Mouse (Mus musculus) olfactory bulb, adult 2 months (tissue): ENCODE results near the gene Nicn1.

Experiments
- CTCF ChIP-seq: fragments of 200-500 bp; IDR thresholded peaks from 2 replicates; pipeline ENCODE4 v1.5.1; 2012; ENCODE audit warnings: low read depth, mild to moderate bottlenecking, low read length, moderate library complexity; ENCODE audit not compliant: insufficient read depth
- POLR2A ChIP-seq: fragments of 200-500 bp; IDR thresholded peaks from 2 replicates; pipeline ENCODE4 v1.6.1; 2012; ENCODE audit warnings: mild to moderate bottlenecking, low read depth, low read length, moderate library complexity; ENCODE audit not compliant: insufficient read depth

DNA sequence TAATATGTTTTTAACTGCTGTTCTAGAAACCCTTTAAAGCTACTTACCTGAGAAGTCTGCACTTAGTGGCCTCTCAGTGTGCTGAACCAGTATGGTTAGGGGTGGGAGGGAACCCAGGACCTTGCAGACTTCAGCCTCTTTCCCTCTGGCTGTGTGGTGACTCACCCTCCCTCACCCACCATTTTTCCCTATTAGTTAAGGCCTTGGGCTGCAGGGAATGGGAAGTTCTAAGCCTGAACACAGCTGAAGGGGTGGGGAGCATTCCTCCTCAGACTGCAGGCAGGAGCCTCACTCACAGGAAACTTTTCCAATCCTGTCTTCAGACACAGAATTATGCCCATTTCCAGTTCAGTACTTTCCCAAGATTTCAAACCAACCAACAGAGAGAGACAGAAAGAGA lies 51.6 kb downstream of the Nicn1 start:
- no peak for TF ChIP-seq POLR2A
- no peak for TF ChIP-seq CTCF
